Mouse (Mus musculus): ENCODE measurements around the gene Cyp27b1. TPM values are rescaled to one million over a fixed set of nuclear protein-coding genes. Genes with fewer than 3 reads are reported as not detected.
A peak's percentile ranks its signal among the peaks of the same experiment; 100 is the strongest.
"Not testable (repeated sequence)": the region's sequence is repeated elsewhere in the genome, so short reads cannot be mapped to it uniquely, and the experiment has no call there.

Cyp27b1 gene
- polyA plus RNA-seq, 1 experiment from 2014 or later, result not detected

GRCm38 (mm10) chr10:127066519-127067018 is 18.5 kb downstream of the Cyp27b1 start:
- ATAC-seq (replicated peaks; ENCODE audit: insufficient number of reproducible peaks, low FRiP score, low TSS enrichment, low read depth) (no peak), DNase-seq (ENCODE audit: low spot score) (no peak)
- no peaks in the 10 kb centered on the region for H3K9me3 ChIP-seq (replicated peaks; ENCODE audit: control insufficient read depth, low read length)
- peaks cover 24% of the 10 kb centered on the region for H3K36me3 ChIP-seq (replicated peaks; ENCODE audit: control insufficient read depth, insufficient read depth, low read depth, low read length)
- H3K4me3 ChIP-seq (ENCODE audit: low read depth, low read length), result no peak overlapping the region
- no peak overlapping the region for H3K9ac ChIP-seq (replicated peaks; ENCODE audit: low read length)
- H3K4me1 ChIP-seq (ENCODE audit: control insufficient read depth, insufficient read depth, low read length), result no peaks in the 10 kb centered on the region; the same call in 1 of the 2 replicates
- no peak overlapping the region for H3K27ac ChIP-seq (replicated peaks; ENCODE audit: low read depth, low read length)
- no peaks in the 10 kb centered on the region for H3K27me3 ChIP-seq (ENCODE audit: control insufficient read depth, insufficient read depth, low read length)
- H3K4me2 ChIP-seq (ENCODE audit: low read depth, low read length), result no peak overlapping the region
- 87% methylated on average over 14 of the region's 14 CpGs for WGBS

- 81% methylated on average over 9 of the region's 9 CpGs for WGBS
- DNase-seq (ENCODE audit: low spot score) (no peak), ATAC-seq (replicated peaks; ENCODE audit: insufficient number of reproducible peaks, low FRiP score, low TSS enrichment, low read depth) (no peak)
- peak overlapping the region; percentile 58 for H3K4me3 ChIP-seq (ENCODE audit: low read depth, low read length)
- peak overlapping the region; percentile 90 for H3K4me2 ChIP-seq (ENCODE audit: low read depth, low read length)
- peak overlapping the region; percentile 67 for H3K9ac ChIP-seq (replicated peaks; ENCODE audit: low read length)
- H3K4me1 ChIP-seq (ENCODE audit: control insufficient read depth, insufficient read depth, low read length), result no peaks in the 10 kb centered on the region; the same call in 1 of the 2 replicates
- no peaks in the 10 kb centered on the region for H3K9me3 ChIP-seq (replicated peaks; ENCODE audit: control insufficient read depth, low read length)
- no peaks in the 10 kb centered on the region for H3K27me3 ChIP-seq (ENCODE audit: control insufficient read depth, insufficient read depth, low read length)
- peaks cover 24% of the 10 kb centered on the region for H3K36me3 ChIP-seq (replicated peaks; ENCODE audit: control insufficient read depth, insufficient read depth, low read depth, low read length)
- H3K27ac ChIP-seq (replicated peaks; ENCODE audit: low read depth, low read length), result no peak overlapping the region
These were observed 20.4 kb downstream of the Cyp27b1 start for GRCm38 (mm10) chr10:127068360-127069038.

GRCm38 (mm10) chr10:127069281-127070189 is 21.5 kb downstream of the Cyp27b1 start:
- Histone ChIP-seq H3K4me1 (ENCODE audit: control insufficient read depth, insufficient read depth, low read length) (no peaks in the 10 kb centered on the region; the same call in 1 of the 2 replicates), H3K27ac (replicated peaks; ENCODE audit: low read depth, low read length) (peak overlapping the region; percentile 75), H3K36me3 (replicated peaks; ENCODE audit: control insufficient read depth, insufficient read depth, low read depth, low read length) (peaks cover 24% of the 10 kb centered on the region), H3K4me2 (ENCODE audit: low read depth, low read length) (peak overlapping the region; percentile 90), H3K4me3 (ENCODE audit: low read depth, low read length) (peak overlapping the region; percentile 58), H3K9ac (replicated peaks; ENCODE audit: low read length) (peak overlapping the region; percentile 67), H3K9me3 (replicated peaks; ENCODE audit: control insufficient read depth, low read length) (no peaks in the 10 kb centered on the region), H3K27me3 (ENCODE audit: control insufficient read depth, insufficient read depth, low read length) (no peaks in the 10 kb centered on the region)
- ATAC-seq (replicated peaks; ENCODE audit: insufficient number of reproducible peaks, low FRiP score, low TSS enrichment, low read depth) (peak; percentile 66), DNase-seq (ENCODE audit: low spot score) (peak; percentile 80)
- 7% methylated on average over 30 of the region's 30 CpGs for WGBS

GRCm38 (mm10) chr10:127070190-127071121 is 22.4 kb downstream of the Cyp27b1 start, which contains the start of gene Tspan31:
Tspan31 (minus strand) TSS chr10:127070264.
- Histone ChIP-seq H3K9ac (replicated peaks; ENCODE audit: low read length) (peak within 1 kb of the TSS; percentile 67), H3K4me1 (ENCODE audit: control insufficient read depth, insufficient read depth, low read length) (no peaks in the 10 kb centered on the region; the same call in 1 of the 2 replicates), H3K27ac (replicated peaks; ENCODE audit: low read depth, low read length) (peak within 1 kb of the TSS; percentile 75), H3K4me3 (ENCODE audit: low read depth, low read length) (peak within 1 kb of the TSS; percentile 58), H3K36me3 (replicated peaks; ENCODE audit: control insufficient read depth, insufficient read depth, low read depth, low read length) (peaks cover 17% of the 10 kb centered on the region), H3K4me2 (ENCODE audit: low read depth, low read length) (peak within 1 kb of the TSS; percentile 90), H3K9me3 (replicated peaks; ENCODE audit: control insufficient read depth, low read length) (no peaks in the 10 kb centered on the region), H3K27me3 (ENCODE audit: control insufficient read depth, insufficient read depth, low read length) (no peaks in the 10 kb centered on the region; the same call in 1 of the 2 replicates)
- ATAC-seq (replicated peaks; ENCODE audit: insufficient number of reproducible peaks, low FRiP score, low TSS enrichment, low read depth) (peak; percentile 85), DNase-seq (ENCODE audit: low spot score) (peak; percentile 97)
- 3% methylated on average over 36 of the region's 36 CpGs for WGBS

- H3K27ac ChIP-seq (replicated peaks; ENCODE audit: low read depth, low read length), result no peak overlapping the region
- peaks cover 14% of the 10 kb centered on the region for H3K36me3 ChIP-seq (replicated peaks; ENCODE audit: control insufficient read depth, insufficient read depth, low read depth, low read length)
- H3K9ac ChIP-seq (replicated peaks; ENCODE audit: low read length), result peak overlapping the region; percentile 67
- no peak for DNase-seq (ENCODE audit: low spot score)
- H3K4me1 ChIP-seq (ENCODE audit: control insufficient read depth, insufficient read depth, low read length), result no peaks in the 10 kb centered on the region; the same call in 1 of the 2 replicates
- H3K4me2 ChIP-seq (ENCODE audit: low read depth, low read length), result peak overlapping the region; percentile 57
- ATAC-seq (replicated peaks; ENCODE audit: insufficient number of reproducible peaks, low FRiP score, low TSS enrichment, low read depth), result no peak
- no peaks in the 10 kb centered on the region; the same call in 1 of the 2 replicates for H3K27me3 ChIP-seq (ENCODE audit: control insufficient read depth, insufficient read depth, low read length)
- H3K9me3 ChIP-seq (replicated peaks; ENCODE audit: control insufficient read depth, low read length), result no peaks in the 10 kb centered on the region
- WGBS, result 77% methylated on average over 9 of the region's 9 CpGs
- peak overlapping the region; percentile 58 for H3K4me3 ChIP-seq (ENCODE audit: low read depth, low read length)
These were observed 23.2 kb downstream of the Cyp27b1 start for GRCm38 (mm10) chr10:127071203-127071602.

- WGBS, result 86% methylated on average over 4 of the region's 4 CpGs
- H3K27me3 ChIP-seq (ENCODE audit: control insufficient read depth, insufficient read depth, low read length); H3K4me2 ChIP-seq (ENCODE audit: low read depth, low read length); DNase-seq (ENCODE audit: low spot score); H3K4me1 ChIP-seq (ENCODE audit: control insufficient read depth, insufficient read depth, low read length); H3K27ac ChIP-seq (replicated peaks; ENCODE audit: low read depth, low read length); H3K9me3 ChIP-seq (replicated peaks; ENCODE audit: control insufficient read depth, low read length); ATAC-seq (replicated peaks; ENCODE audit: insufficient number of reproducible peaks, low FRiP score, low TSS enrichment, low read depth); H3K9ac ChIP-seq (replicated peaks; ENCODE audit: low read length); H3K4me3 ChIP-seq (ENCODE audit: low read depth, low read length); H3K36me3 ChIP-seq (replicated peaks; ENCODE audit: control insufficient read depth, insufficient read depth, low read depth, low read length): not testable (repeated sequence)
These were observed 24.2 kb downstream of the Cyp27b1 start for GRCm38 (mm10) chr10:127072270-127072669.

GRCm38 (mm10) chr10:127072969-127073368 is 24.9 kb downstream of the Cyp27b1 start:
- H3K27ac ChIP-seq (replicated peaks; ENCODE audit: low read depth, low read length); H3K27me3 ChIP-seq (ENCODE audit: control insufficient read depth, insufficient read depth, low read length): not testable (repeated sequence)

More at GRCm38 (mm10) chr10:127072969-127073368, 24.9 kb downstream of the Cyp27b1 start:
- not testable (repeated sequence) for H3K9ac ChIP-seq (replicated peaks; ENCODE audit: low read length); H3K36me3 ChIP-seq (replicated peaks; ENCODE audit: control insufficient read depth, insufficient read depth, low read depth, low read length); H3K9me3 ChIP-seq (replicated peaks; ENCODE audit: control insufficient read depth, low read length); ATAC-seq (replicated peaks; ENCODE audit: insufficient number of reproducible peaks, low FRiP score, low TSS enrichment, low read depth); H3K4me2 ChIP-seq (ENCODE audit: low read depth, low read length); H3K4me1 ChIP-seq (ENCODE audit: control insufficient read depth, insufficient read depth, low read length); DNase-seq (ENCODE audit: low spot score); H3K4me3 ChIP-seq (ENCODE audit: low read depth, low read length)
- WGBS, result 77% methylated on average over 2 of the region's 2 CpGs
